Mouse (Mus musculus) gonadal fat pad, adult 2 months (tissue): ENCODE measurements at regions not wholly inside any gene's neighbourhood (a gene's known extent, or its start where the extent isn't known, plus 50 kb on each side); places are given as distances from the start of the nearest gene placed in this dataset.

Source experiments
- DNase-seq: peaks from one replicate; pipeline ENCODE4 v3.0.0-alpha.2; 2012; ENCODE audit warnings: low read depth

DNA sequence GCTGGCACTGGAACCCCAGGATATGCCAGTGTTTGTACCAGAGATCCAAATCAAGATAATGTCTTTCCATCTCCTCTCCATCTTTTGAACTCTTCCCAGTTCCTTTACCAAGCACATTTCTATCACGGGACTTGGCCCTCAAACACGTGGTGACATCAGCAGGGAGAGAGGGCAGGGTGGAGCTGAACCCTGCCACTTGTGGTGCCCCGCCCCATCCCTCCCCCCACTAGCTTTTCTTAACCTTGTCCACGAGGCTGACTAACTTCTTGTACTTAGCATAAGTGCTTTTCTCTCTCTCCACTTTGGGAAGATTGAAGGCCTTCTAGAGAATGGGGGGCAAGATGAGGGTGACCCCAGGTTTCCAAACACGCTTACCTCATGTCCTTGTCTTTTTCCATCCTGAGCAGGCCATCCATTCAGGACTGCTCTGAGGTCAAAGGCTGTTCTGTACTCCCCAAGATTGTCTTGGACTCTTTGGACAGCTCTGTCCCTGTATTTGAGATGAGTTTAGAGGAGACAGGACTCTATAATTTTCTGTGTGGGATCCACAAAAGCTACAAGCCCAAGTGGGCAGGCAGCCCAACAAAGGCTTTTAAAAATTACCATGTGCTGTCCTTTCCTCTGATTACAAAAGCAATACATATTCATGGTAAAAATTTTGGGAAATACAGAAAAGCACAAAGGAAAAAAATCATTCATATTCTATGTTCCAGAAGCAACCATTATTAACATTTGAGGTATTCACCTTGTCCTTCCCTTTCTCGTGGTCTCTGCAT, 192.7 kb upstream of the 4931429L15Rik start:
- DNase-seq, result no peak

DNA sequence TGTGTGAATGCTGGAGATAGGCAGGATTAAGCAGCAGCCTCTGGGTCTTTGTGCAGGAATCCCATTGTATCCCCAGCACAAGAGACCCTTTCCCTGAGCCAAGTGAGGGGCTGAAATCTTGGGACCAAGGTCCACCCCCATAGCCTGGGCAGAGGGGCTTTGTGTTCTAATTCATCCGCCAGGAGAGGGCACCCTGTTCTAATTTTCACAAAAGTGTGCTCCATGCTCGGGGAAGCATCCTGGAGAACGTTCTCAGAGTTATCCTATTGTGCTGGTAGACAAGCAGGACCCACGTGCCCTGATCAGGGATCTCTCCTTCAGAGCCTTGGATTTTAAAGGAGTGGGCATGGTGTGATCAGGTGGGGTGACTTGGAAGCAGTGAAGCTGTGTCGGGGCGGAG, 191.5 kb upstream of the 4931429L15Rik start:
- no peak for DNase-seq

DNA sequence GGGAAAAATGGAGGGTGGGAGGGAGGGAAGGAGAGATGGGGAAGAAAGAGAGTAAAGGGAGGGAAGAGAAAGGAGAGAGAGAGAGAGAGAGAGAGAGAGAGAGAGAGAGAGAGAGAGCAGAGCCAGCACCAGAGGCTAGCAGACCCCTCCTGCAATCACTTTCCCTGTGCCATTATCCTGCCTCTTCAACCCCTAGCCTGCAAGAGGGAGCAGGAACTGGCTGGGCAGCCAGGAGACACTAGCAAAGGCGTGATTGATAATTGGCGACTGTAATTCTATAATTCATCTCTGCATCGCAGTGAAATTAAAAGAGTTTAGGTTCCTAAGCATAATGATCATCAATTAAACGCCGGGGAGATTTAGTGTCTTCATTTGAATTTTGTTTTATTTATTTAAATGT, 190.1 kb upstream of the 4931429L15Rik start:
- no peak for DNase-seq

DNA sequence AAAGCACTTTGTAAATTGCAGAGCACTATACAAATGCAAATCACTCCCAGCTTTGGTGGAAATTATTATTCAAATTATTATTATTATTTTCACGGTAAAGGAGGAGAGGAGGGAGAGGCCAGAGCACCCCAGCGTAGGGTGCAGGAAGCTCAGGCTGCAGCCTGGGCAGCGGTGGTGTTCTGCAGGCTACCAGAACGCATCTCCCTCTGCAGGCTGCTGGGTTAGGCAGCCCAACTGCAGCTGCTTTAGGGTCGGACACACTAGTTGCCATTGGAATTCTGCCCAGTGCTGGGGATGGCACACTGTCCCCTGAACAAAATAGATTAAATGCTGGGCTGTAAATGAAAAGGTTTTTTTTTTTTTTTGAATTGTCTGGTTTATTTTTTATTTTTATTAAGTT, 189.7 kb upstream of the 4931429L15Rik start:
- DNase-seq, result no peak

DNA sequence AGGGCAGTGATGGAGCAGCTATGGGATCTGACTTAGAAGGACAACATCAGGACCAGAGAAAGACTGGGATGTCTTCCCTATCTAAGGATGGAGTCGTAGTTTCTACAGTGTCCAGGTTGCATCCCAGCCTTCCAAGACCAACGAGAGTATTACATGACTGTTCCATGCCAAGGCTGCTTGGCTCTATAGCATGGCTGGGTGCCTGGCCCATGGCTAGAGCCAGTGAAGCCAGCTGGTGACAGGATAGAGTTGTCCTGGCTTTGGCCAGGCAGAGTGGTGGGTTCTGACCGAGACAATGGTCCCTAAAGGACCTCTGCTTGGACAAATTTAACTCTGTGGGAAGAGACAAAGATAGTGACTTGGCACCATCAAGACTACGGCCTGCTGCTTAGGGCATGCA, 187.2 kb upstream of the 4931429L15Rik start:
- DNase-seq, result no peak

- no peak for DNase-seq
Measured at GRCm38 (mm10) chr9:46504536-46504935, 184.8 kb upstream of the 4931429L15Rik start.

GRCm38 (mm10) chr9:46504133-46504416, 184.3 kb upstream of the 4931429L15Rik start:
- DNase-seq, result no peak

DNA sequence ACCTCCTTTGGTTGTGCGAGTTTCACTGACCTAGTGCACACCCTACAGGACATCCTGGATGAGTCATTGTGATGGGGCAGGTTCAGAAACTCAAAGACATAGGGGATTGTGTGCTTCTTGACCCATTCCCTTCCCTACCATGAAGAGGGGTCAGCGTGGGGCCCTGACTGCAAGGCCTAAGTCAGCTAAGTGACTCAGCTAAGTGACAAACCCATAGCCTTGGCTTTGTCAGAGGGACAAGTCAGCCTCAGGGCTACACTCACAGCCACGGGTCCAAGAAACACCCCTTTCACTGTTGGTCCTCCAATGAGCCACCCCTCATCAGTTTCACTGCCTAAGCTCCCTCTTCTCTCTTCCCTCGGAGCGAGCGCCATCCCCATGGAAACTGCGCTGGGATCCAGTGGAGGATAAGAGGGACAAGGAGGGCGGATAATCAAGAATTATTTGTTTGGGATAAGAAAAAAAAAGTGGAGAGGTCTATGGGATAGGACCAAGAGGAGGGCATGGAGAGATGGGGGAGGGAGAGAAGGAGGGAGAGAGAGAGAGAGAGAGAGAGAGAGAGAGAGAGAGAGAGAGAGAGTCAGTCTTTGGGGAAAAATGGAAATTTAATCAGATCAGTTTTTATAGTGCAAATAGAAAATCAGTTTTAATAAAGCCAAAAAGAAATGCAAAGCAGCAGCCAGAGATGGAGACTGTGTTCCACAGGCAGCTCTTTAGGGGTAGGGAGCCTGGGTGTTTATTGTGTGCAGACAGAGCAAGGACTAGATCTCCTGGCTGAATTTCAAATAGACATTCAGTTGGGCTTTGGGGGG, 183.7 kb upstream of the 4931429L15Rik start:
- no peak for DNase-seq

GRCm38 (mm10) chr9:46499426-46499825, 179.6 kb upstream of the 4931429L15Rik start:
- no peak for DNase-seq

- no peak for DNase-seq
Measured at GRCm38 (mm10) chr9:46498861-46499260, 179.1 kb upstream of the 4931429L15Rik start.

- no peak for DNase-seq
Measured at GRCm38 (mm10) chr9:46495276-46495675, 175.5 kb upstream of the 4931429L15Rik start.

DNA sequence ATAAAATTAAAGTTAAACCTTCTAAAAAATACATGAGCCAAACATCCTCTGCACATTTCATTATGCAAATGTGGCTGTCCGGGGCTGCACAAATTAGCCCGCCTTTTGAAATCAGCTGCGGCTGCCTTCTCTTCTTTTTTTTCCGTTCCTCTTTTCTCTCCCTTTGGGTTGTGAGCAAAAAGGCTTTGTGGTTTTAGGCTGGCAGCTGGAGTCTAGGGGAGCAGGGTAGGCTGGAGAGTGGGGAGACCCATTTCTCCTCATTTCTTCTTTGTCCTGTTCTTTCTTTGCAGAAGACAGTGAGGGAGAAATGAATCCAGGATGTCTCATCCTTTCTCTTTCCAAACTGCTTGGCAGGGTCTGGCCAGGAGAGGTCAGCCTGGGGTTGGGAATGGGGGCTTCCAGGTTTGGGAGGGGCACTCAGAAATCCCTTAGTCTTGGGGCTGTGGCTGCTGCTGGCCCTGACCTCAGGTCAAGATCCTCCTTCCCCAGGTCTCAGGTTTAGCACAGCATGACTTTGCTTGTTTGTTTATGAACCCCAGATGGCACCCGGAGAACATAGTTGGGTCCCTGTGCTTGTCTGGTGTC, 163.2 kb upstream of the 4931429L15Rik start:
- DNase-seq, result no peak

DNA sequence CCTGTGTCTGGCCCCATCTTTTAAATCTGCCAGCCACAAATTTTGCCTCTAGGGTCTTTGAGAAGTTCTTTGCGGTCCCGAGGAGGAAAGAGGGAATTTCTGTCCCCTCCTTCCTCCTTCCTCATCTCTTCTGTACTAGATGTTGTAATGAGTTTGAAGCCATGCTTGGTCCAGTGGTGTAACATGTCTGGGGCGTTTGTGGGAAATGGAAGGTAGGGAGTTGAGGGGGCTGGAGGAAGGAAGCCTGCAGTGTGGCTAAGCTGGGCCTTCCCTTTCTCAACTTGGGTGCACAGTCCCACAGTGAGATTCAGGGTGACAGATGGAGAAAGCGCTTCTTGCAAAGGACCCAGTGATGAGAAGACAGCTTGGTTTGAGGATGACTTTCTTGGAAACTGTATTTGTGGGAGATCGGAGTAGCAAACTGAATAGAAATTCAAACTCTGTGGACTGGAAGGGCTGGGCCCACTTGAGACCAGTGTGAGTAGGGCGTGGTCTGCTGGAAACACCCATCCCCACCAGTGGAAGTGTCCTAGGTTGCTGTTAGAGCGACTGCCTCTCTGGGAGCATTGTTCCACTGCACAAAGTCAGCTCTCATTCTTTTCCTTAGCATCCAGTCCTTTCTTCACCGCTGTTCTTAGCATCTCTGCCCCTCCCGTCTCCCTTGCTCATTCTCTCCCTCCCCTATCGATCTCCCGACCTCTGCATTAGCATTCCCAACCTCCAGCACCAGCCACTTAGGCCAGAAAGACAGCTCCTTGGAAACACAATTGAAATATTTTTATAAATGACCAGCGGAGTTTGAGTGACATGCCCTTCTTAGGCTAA, 162.5 kb upstream of the 4931429L15Rik start:
- DNase-seq, result no peak

DNA sequence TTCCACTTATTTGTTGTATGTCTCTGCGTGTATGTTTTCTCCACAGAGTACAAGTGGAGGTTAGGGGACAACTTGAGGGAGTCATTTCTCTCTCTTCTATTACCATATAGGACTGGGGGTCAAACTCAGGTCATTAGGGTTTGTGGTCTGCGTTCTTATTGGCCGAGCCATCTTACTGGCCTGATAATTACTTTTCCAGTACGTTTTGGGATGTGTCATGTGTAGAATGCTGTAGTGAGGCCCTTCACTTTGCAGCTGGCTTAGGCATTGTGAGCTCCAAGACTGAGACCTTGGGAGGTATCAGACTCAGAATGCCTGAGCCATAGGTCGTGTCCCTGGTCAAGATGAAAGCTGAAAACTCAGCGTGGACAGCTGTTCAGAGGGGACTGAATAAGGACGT, 161.7 kb upstream of the 4931429L15Rik start:
- no peak for DNase-seq

DNA sequence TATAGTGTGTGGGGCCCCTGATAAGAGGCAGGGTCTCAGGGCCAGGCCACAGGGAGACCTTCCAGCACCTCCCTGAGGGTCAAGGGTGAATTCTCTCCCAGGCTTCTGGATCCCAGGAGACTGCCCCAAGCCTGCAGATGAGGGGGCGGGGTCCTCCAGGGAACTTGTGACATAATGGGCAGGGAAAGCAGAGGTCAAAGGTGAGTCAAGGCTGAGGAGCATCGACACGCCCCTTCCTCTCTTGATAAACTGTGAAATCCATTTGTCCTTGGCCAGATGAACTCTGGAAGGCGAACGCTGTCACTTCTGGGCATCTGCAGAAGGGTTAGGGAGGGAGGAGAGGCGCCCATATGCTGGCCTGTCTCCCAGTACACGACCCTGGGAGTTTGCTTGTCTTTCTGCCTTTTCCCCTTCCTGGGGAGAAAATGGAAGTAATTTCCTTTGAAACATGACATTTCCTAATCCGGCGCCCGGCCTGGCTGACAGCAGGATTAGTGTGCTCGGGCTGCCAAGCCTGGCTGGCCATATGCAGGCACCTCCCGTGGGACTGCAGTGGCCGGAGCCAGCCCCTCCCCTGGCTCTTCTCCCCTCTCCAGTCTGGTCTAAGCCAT, 160.4 kb upstream of the 4931429L15Rik start:
- no peak for DNase-seq

- no peak for DNase-seq
Measured at GRCm38 (mm10) chr9:46478611-46479010, 158.8 kb upstream of the 4931429L15Rik start.

DNA sequence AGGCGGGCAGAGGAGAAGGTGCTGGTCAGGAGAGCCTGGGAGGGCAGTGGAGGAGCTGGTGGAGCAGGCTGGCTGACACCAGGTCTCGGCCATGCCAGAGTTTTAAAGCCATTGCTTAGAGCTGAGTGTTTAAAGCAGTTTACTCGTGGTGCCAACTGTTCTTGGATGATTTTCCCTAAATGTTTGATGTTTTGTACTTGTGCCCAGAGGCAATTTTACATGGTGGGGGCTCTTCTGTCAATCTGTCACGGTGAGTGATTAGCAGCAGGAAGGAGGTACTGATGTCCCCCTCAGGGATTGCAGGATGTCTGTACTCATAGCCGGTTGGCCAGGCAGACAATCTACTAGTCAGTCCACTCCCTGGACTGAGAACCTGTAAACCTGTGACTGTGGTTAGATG, 156.7 kb upstream of the 4931429L15Rik start:
- no peak for DNase-seq

- no peak for DNase-seq
Measured at GRCm38 (mm10) chr9:46473681-46474080, 153.9 kb upstream of the 4931429L15Rik start.

GRCm38 (mm10) chr9:46469521-46469920, 149.7 kb upstream of the 4931429L15Rik start:
- no peak for DNase-seq

DNA sequence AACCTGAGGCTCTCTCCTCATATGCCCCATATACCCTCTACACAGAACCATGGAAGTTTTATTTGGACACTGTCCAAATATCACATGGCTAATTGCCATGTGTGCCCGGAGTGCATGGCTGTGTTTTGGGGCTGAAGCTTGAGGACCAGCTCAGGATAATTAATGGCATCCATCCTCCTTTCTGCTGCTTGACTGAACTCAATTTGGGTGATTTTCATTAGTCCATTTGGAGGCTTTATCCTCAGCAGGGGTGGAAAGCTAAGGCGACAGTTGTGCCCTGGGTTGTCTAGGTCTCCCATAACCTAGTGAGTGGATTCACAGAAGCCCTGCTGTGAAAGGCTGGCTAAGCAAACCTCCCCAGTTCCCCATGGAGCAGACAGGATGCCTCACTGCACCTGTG, 148.5 kb upstream of the 4931429L15Rik start:
- DNase-seq, result no peak

DNA sequence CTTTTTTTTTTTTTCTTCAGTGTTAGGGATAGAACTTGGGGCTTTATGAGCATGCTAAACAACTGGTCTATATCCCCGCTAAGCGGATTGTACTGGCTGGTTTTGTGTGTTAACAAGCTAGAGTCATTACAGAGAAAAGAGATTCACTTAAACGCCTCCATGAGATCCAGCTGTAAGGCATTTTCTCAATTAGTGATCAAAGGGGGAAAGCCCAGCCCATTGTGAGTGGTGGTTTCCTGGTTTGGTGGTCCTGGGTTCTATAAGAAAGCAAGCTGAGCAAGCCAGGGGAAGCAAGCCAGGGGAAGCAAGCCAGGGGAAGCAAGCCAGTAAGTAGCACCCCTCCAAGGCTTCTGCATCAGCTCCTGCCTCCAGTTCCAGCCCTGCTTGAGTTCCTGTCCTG, 147.9 kb upstream of the 4931429L15Rik start:
- DNase-seq, result no peak

DNA sequence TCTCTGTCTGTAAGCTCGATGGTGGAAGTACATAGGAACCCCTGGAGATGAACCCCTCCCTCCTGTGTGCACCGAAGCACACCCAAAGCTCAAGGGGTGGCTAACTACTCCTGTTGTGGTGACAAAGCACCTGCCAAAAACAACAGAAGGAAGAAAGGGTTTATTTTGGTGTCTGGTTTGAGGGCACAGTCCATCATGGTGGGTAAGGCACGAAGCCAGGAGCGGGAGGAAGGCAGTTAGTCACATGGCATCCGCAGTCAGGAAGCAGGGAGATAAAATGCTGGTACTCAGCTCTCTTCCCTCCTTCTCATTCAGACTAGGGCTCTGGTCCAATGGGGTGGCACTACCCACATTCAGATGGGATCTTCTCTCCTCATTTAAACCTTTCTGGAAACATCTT, 142.9 kb upstream of the 4931429L15Rik start:
- DNase-seq, result no peak
